Mouse (Mus musculus) central nervous system, embryonic 11.5 days (tissue): ENCODE data around the gene Fastk. TPM values are rescaled to one million over a fixed set of nuclear protein-coding genes. Genes with fewer than 3 reads are reported as not detected.

Experiments
- polyA plus RNA-seq: library from polyadenylated mRNA; depleted of rRNA; stranded (reverse); fragments of >200 nt; gene quantifications from 2 replicates; pipeline ENCODE4 v1.2.3, GENCODE M21; 2012; rRNA removed

The Fastk gene
- 105 and 166 TPM in 2 replicates for polyA plus RNA-seq

GRCm38 (mm10) chr5:24444746-24445427 lies at the start of gene Fastk:
Gene Fastk, minus strand, starts transcription at chr5:24445287.

GRCm38 (mm10) chr5:24452030-24452690 lies 7.1 kb upstream of the Fastk start, which contains the start of gene Agap3:
Gene Agap3, plus strand, starts transcription at chr5:24452177.

GRCm38 (mm10) chr5:24447624-24448298 lies 2.7 kb upstream of the Fastk start, which contains the start of gene Tmub1:
Gene Tmub1, minus strand, starts transcription at chr5:24447854.

GRCm38 (mm10) chr5:24423129-24424003 lies 21.7 kb downstream of the Fastk start, which contains the start of the genes Cdk5 and Slc4a2:
Gene Cdk5, minus strand, starts transcription at chr5:24423530.
Gene Slc4a2, plus strand, starts transcription at chr5:24423837.

GRCm38 (mm10) chr5:24413042-24413693 lies 31.9 kb downstream of the Fastk start, which contains the start of gene Asic3:
Gene Asic3, plus strand, starts transcription at chr5:24413392.

DNA sequence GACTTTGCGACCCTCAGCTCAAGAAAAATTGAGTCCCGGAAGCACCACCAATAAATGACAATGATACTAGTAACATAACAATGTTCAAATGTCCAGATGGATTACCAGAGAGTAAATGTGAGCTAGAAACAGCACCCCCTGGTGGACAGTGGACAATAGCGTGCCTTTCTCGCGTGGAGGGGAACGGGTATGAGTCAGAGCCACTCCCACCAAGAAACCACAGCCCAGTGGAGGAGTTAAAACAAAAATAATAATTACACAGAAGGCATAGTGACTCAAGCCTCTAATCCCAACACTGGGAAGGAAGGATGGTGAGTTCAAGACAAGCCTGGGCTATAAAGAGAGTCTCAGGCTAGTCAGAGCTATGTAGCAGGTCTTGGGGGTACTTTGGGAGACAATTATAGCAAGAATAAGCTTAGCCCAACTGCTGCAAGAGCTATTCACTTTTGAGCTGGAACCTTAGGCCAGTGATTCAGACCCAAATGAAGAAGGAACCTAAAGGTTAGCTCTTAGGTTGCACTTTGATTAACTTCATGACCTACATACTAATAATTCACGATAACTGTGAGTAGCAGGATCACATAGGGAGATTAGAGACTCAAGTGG lies 51.6 kb downstream of the Fastk start, which contains the start of gene Abcb8:
TSS of gene Abcb8 (plus strand) at position 272 of the 606 bp plus-strand sequence.

DNA sequence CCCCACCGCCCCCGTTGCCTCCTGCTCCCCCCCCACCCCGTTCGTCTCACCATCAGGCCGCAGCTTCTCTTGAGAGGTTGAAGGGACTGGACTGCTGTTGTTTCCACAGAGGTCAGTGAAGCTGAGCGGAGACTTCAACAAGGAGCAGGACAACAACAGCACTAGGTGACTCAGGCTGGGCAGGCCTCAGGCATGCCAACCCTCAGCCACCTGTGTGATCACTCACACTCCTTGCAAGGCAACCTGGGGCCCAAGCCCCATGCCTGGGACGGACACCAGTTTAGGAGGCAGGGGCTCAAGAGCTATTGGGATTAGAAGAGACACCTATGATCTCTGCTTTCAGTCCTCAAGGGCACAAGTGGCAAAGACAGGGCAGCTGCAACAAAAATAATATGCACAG lies 53.2 kb downstream of the Fastk start, which contains the start of gene Atg9b:
TSS of gene Atg9b (minus strand) at position 280 of the 400 bp plus-strand sequence.

Other genes with a start within 250 kb of the Fastk start
- 24.6 and 31.4 TPM in 2 replicates for gene Kcnh2, start 93.7 kb downstream of the Fastk start, polyA plus RNA-seq
- gene Nos3, start 80.5 kb downstream of the Fastk start, polyA plus RNA-seq = 6.3 and 7.0 TPM in 2 replicates
- 0.38 and 0.76 TPM in 2 replicates for gene Atg9b, start 53.1 kb downstream of the Fastk start, polyA plus RNA-seq
- gene Abcb8, start 51.6 kb downstream of the Fastk start, polyA plus RNA-seq = 38.0 and 40.4 TPM in 2 replicates
- gene Asic3, start 31.9 kb downstream of the Fastk start, polyA plus RNA-seq = 0.61 and 2.1 TPM in 2 replicates
- gene Cdk5, start 21.8 kb downstream of the Fastk start, polyA plus RNA-seq = 80.4 and 94.6 TPM in 2 replicates
- gene Slc4a2, start 21.4 kb downstream of the Fastk start, polyA plus RNA-seq = 42.8 and 52.9 TPM in 2 replicates
- 20.9 and 24.5 TPM in 2 replicates for gene Tmub1, start 2.6 kb upstream of the Fastk start, polyA plus RNA-seq
- 123 and 155 TPM in 2 replicates for gene Agap3, start 6.9 kb upstream of the Fastk start, polyA plus RNA-seq
- gene Gbx1, start 81.9 kb upstream of the Fastk start, polyA plus RNA-seq = 0.43 and 0.80 TPM in 2 replicates
- 0.36 and 0.98 TPM in 2 replicates for gene Asb10, start 95.7 kb upstream of the Fastk start, polyA plus RNA-seq
- gene 4931409K22Rik, start 111.5 kb upstream of the Fastk start, polyA plus RNA-seq = 0.14 and 0.21 TPM in 2 replicates
- 92.7 and 95.7 TPM in 2 replicates for gene Abcf2, start 132.2 kb upstream of the Fastk start, polyA plus RNA-seq
- 20.2 and 22.1 TPM in 2 replicates for gene Chpf2, start 141.5 kb upstream of the Fastk start, polyA plus RNA-seq
- gene Smarcd3, start 179.1 kb upstream of the Fastk start, polyA plus RNA-seq = 71.6 and 79.7 TPM in 2 replicates
- gene Nub1, start 240.2 kb upstream of the Fastk start, polyA plus RNA-seq = 35.8 and 38.3 TPM in 2 replicates